Mouse (Mus musculus) right cerebral cortex, postnatal 14 days (tissue): ENCODE measurements around the gene Rbpj.

Experiments used
- DNase-seq: peaks from one replicate; pipeline ENCODE4 v3.0.0; 2022

Gene Rbpj

DNA sequence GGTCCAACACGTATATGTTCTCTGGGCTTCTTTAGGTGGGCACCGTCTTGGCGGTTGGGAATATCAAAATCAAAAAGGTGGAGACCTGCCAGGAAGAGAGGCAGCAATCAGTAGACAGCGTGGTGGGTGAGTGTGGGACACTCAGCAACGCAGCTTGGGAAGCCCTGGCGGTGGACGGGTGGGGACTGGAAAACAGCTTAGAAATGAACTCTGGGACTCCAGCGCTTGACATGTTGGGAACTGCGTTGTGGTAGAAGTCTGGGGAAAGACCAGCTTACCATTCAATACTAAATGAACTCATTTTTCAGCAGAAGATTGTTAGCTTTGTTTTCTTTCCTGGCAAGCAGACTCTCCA lies 3.8 kb downstream of the Rbpj start:
- DNase-seq = no peak

DNA sequence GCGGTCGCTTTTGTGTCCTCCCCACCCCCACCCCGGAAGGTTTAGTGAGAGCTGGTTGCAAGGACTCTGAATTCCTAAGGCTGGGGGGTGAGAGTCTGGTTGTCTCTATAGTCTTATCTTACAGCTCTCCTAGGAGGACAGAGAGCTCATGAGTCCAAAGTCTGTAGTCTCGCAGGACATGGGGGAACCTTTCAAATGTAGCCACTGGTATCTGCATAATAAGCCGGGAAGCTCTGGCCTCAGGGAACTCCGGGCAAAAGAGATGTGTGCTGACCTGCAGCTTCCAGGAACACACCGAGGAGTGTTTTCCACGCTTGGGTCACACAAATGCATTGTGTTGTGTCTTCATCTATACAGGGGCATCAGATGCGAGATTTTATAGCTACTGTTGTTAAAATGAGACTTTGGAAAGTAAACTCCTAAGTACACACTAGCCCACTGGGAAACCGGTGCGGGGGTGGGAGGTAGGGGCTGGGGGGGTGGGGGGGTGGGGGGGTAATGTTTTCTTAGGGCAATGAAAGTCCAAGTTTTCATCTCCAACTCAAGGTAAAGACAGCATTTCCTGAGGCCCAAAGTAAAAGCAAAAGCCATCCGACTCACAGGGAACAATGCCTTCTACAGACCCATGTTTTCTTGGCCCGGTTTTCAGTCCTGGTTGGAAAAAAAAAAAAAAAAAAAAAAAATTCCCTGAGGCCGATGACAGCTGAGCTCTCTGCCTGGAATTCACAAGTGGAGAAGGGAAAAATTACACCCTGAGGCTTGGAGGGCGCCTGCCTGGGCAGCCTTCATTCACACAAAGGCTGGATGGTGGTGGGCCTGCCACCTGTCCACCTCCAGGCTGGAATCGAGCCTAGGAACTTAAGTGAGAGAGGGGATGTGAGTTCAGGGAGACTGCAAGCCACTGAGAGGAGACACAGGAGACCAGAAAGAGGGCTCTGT lies 4.5 kb downstream of the Rbpj start:
- DNase-seq = no peak

DNA sequence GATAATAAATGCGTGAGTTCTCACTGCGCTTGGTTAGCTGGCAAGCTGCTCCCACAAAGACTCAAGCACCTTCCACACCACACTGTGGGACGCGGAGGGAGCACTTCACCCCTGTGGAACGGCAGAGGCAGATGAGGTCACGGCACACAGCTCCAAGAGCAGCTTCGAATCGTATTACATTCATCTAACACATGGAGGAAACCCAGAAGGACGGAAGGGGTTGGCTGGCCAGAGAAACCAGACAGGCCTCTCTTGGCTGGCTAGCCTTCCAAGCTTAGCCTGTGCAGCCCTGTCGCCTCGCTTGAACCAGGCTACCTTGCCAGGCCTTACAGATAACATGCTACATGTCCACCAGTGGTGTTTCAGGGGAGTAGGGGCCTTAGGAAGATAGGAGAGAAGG lies 6.5 kb downstream of the Rbpj start:
- no peak for DNase-seq

DNA sequence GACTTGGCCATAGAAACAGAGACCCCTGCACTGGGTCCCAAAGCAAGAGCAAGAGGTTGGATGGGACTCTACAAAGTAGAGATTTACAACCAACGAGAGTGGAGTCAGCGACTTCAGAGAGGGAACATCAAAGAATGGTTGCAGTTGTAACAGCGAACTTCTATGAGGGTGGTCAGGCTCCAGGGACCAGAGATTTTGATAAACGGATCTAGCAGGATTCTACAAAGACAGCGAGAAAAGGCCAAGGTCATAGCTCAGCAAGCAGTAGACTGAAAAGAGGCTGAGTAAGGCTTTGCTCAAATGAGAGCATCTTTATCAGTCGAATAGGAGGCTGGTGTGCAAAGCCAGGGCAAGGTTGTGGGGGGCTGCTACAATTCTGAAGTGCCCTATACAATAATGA lies 13.2 kb downstream of the Rbpj start:
- DNase-seq = no peak

DNA sequence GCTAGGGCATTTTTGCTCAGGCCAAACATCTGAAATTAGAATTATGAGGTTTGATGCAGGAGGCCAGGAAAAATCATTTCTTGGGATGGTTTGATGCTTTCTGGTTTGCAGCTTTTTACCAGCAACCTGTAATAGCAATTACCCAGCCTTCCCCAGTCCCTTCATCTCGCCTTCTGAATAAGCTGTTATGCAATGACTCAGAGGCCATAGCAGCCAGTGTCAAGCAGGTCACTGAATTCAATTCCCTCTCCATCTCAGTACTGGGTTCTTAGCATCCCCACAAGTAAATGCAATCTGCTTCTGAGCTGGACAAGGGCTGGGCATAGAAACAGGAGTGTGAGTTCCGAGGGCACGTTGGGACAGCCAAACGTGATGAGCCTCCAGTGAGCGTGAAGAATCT lies 13.9 kb downstream of the Rbpj start:
- no peak for DNase-seq

DNA sequence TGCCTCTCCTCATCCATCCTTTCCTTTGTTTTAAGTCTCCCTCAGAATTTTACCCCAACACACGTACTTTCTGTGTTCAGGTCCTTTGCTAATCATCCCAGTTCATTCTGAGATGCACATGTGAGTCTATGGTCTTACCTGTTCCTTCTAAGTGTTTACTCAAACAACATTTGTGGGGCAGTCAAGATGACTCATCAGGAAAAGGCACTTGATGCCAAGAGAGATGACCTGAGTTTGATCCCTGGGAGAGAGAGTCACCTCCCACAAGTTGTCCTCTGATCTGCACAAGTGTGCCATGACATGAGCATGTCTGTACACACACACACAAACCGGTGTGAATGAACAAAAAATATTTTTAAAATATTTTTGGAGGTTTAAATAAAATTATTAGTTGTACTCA lies 15.1 kb downstream of the Rbpj start:
- no peak for DNase-seq

DNA sequence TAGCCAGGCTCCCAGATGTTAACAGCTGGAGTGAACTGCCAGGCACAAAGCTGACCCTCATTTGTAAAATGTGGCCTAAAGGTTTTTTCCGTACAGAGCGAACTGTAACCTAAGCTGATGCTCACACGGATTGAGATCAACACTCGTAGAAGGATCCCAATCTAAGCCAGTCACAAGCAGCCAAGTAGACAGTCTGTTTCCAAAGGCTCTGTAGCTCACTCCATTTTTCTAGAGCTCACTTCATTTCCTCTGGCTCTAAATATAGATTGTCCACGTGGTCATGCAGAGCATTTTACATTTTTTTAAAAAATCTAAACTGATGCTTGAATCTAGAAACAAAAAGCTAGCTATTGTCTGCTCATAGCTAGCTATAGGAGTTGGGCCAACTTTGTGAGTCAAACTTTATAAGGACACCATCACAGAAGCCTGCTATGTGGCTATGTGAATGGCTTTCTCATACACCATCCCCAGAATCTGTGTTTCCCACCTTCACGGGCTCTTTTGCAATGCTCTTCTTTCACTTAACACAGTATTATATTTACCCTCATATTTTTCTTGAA lies 19.2 kb downstream of the Rbpj start:
- no peak for DNase-seq

DNA sequence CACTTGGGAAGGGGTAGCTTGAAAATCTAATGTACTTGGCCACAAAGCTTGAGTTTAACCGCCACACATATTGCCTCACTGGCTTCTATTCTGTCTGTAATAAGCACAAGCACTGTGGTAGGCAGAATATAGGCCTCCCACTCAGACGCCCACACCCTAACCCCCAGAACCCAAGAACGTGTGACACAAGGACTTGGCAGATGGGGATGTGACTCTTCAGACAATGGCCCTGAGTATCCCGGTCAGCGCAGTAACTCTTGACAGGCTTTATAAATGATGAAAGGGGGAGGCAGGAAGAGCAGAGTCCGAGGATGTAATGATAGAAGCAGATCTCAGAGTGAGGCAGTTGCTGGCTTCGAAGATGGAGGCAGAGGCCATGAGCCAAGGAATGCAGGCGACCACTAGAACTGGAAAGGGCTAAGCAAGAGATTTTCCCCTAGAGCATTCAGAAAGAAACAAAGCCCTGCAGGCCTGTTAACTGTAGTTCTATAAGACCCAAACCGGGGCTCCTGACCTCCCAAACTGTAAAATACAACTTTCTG lies 20.1 kb downstream of the Rbpj start:
- DNase-seq = no peak

DNA sequence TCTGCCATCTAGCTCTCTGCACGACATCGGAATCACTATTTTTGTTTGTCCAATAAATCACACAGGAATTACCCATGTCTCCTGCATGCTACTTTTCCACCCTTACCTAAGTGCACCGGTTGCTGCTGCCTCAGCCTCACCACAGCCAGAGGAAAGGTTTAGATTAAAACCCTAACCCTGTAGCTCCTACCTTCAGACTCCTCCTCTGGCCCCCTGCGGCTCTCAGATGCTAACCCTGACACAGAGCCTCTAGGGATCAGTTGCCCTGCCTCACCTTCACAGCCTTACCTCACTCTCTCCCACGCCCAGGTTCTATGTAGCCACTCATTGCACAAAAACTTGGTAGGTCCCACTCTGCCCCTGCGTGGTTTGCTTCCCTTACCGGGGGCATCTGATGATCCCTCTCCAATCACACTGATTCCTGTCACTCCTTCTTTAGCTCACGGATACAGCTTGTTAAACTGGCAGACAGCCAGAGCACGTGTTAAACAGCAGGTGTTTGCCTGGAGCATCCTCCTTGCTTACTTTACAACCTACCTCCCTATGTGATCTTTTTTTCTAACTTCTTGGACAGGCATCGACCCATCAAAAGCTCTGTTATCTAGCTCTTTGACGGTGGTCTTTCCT lies 21.1 kb downstream of the Rbpj start:
- no peak for DNase-seq

DNA sequence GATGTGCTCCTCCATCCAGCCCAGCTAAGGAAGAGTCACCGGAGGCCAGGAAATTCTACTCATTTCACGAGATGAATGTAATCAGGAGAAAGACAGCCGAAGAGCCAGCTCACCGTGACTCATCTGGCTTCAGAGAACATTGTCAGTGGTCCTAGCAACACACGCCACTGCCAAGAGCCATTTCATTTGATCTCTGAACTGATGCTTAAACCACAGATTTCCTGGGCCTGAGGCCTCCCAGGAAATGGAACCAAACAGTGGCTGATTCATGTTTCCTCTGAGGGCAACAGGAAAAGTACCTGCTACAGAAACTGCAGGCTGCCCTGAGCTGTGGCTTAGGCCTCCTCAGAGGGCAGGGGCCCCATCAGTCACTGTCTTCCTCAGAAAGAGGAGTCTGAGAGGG lies 24.7 kb downstream of the Rbpj start:
- no peak for DNase-seq

DNA sequence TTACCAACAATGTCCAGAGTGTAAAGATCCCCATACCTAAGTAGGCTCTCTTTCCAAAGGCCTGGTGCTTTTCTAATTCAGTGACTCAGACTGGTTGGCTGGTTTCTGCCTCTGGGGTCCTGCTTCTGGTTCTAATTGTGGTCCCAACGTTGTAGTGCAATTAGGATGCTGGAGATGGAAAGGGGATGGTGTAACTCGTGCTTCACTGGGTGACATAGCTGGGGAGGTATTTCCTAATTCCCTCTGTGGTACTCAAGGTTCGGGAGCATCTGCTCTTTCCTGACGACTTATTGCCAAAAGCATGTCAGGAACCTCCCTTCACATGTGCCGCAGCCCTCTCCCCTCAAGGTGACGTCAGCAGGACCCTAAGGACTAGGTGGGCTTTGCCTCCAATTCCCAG lies 27.8 kb downstream of the Rbpj start:
- no peak for DNase-seq

DNA sequence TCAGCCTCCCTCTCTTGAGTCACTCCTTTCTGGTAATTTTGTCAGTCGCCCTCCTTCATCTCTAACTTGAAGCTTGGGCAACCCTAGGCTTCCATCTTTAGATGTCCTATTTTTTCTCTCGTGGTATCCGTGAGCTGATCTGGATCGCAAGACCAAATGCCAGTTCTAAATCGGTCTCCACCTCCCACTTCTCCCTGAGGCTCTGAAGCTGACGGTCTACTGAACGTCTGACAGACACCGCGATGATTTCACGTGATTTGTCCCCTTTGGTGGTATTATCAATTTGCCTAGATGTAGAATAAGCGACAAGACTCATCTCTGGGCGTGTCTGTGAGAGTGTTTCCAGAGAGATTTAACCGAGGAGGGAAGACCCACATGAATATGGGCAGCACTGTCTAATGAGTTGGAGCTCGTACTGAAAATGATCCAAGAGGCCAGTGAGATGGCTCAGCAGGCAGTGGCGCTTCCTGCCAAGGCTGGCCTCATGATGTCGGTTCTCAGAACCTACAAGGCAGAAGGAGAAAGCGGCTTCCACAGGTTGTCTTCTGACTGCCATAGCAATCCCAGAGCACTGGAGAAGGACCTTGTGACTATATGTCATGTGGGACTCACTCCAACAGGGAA lies 28.7 kb downstream of the Rbpj start:
- peak; percentile 20 for DNase-seq

DNA sequence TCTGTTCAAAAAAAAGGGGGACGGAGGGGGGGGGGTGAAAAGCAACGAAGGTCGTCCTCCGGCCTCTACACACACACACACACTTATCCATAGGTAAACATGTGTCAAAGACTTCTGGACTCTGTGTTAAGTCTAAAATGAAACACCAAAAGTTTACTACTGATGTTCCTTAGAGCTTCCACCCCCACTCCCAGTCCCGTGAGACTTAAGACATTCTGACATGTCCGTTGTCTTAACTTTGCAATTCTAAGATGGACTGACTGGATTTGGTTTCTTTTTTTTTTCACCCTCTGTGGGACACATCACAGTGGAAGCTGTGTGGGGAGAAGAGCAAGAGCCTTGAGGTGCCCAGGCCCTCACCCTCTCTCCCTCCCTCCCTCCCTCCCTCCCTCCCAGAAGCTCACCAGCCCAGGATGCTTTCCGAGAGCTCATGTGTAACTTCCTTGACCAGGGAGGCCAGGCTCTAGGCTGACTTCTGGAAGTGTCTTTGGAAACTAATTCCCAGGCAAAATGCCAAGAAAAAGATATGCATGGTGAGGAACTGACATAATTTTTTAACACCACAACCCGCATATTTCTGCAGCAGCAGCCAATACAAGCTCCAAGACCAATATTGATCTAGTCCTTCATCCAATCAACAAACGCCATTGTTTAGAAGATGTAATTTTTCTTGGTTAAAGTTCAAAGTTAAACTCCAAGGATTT lies 31.0 kb downstream of the Rbpj start:
- no peak for DNase-seq

DNA sequence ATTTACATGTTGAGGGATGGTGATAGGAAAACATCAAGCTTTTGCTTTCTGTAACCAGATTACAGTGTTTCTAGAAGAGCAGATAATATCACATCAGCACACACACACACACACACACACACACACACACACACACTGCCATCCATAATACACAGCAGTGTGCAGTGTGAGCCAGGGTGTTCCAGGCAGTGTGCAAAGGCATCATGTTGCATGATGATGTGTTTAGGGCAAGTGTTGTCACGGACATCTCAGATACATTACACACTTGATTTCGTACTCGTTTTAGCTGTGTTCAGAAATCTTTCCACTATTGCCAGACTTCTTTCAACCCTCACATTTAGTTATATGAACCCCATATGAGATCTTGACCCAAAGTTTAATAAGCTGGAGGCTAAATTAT lies 33.6 kb downstream of the Rbpj start:
- no peak for DNase-seq

DNA sequence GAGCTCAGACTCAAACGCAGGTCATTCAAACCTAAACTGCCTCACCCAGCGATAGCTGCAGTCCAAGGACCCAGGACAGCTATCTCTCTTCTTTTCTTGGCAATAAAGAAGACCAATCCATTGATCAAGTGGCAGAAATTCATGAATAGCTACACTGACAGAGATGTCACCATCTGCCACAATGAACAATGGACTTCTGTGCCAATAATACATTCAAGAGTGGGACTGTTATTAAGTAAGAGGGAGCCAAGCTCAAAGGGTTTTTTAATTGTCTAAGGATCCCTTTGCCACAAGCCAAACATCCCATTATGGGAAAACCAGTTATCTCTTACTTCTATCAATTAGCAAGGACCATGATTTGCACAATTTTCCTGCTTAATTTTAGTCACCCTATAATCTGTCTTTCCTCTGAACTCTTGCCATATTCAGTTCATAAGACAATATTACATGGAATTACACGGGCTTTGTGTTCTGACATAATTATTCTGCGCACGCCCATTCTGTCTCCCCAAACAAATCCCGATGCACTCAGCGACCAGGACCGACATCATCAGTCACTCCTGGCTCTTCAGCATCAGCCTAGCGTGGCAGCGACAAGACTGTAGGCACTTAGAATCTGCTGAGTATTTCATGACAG lies 34.7 kb downstream of the Rbpj start:
- DNase-seq = no peak

DNA sequence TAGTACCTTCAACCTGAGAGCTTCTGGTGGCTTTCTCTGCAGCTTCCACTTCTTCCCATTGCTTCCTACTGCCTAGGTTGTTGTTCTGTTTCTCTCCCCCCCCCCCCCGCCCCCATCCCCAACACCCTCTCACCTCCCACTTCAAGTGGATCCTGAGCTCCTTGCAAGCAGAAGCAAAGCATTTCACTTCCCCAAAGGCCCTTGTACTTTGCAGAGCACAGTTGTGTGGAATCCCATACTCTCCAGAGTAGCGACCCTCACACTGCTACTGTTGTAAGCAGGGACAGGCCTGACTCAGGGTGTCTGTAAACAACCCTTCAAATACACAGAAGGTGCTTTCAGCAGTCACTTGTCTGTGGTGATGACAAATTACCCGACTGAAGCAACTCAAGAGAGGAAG lies 37.3 kb downstream of the Rbpj start:
- no peak for DNase-seq

DNA sequence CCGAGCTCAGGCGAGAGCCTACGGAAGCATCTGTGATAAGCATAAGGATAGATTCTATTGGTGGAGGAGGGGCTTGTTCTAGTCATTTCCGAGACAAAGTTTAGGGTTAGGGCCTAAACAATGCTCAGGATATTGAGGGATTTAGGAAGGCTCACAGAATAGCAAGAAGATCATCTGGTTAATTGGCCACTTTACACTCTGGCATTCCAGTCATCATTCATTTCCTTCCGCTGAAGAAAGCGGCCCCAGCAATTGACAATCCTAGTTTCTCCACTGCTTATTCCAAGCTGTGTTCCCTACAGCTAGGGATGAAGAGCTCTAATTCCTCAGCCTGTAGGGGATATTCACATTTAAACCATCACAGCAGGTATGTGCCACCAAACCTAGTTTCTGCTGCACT lies 39.8 kb downstream of the Rbpj start:
- no peak for DNase-seq

DNA sequence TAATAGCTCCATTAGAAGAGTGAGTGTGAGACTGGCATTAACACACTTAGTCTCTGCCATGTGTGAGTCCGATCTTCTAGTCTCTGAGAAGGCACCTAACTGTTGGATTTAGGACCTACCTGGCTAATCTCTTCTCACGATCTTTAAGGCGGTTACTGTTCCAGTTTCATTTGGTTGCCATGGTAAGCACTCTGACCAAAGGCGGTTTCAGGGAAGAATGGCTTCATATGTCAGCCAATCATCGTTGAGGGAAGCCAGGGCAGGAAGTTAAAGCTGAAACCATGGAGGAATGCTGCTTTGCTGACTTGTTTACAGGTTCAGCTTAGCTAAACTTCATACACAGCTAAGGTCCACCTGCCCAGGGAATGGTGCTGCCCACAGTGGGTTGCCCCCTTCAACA lies 41.4 kb downstream of the Rbpj start:
- DNase-seq = no peak

DNA sequence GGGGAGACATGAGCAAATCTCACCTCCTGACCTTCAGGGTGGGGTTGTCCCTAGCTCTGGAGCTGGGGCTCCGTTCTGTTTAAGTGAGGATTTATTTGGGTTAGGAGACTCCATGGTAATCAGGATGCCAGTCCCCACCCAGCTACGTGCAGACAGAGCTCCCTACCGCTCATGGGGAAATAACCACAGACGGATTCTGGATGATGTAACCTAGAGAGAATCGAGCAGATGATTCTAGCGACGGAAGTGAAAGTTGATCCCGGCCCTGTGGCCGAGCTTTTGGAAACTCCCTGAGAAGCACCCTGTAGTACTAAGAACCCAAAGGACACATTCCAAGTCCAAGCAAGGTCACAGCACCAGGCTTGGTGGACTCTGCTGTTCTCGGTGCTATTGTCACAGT lies 43.5 kb downstream of the Rbpj start:
- no peak for DNase-seq

DNA sequence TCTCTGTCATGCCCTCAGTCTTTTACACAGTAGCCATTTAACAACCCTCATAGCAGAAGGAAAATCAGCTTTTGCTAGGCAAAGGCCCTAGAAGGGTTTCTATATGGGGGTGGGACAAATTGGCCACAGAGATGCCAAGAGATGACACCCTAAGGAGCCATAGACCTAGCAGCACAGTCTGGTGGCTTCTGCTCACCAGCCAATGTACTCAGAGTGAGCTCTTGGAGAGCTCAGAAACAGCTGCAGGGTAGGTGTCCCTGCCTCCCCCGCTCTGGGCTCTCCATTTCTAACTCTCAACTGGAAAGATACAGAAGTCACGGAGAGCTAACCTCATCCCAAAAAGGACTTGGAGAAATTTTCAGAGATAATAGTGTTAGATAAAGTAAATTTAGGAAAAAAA lies 44.0 kb downstream of the Rbpj start:
- DNase-seq = no peak

DNA sequence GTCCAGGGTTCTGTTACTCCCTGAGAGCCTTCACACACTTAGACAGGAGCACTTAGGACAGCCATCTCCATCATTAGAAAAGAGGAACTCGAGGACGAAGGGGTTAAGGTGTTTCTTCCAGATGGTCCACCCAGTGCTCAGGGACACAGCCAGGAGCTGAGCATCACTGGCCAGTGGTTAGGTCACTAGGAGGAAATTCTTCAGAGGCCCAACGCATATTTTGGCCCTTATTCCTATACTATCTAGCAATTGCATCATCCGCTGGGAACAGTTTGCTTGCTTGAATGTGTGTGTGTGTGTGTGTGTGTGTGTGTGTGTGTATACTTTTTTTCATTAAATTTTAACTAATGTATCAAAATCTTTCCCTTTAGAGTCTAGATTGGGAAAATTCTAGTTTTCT lies 45.5 kb downstream of the Rbpj start:
- DNase-seq = no peak

DNA sequence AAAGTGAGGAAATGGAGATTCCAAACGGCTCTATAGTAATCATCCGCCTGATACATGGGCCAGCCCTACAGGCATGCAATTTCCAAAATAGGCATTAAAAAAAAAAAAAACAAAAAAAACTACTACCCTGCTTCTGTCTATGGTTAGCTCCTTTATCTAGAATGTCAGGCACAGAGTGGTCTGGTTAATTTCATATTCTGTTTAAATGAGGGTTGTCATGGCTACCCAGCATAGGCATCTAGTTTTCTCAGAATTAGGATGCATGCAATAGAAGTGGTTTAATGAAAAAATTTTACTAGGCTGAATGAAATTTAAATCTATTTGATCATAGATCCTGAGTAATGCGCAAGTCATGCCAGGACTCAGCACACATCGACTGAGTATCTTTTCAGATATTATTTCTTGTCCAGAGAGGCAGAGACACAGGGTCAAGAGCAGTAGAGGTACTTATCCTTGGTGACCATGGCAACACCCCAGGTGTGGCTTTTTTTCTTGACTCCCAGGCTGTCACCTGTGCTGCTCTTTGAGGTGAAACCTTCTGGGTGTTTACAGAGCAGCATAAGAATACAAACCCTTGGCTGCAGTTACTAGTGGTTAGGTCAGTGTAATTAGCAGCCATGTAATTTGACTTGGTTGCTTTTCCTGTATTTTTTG lies 49.1 kb downstream of the Rbpj start:
- no peak for DNase-seq
